Mouse (Mus musculus) CH12.LX (cell line): Measurements from ENCODE around the gene Ablim2. TPM values are rescaled to one million over a fixed set of nuclear protein-coding genes. Genes with fewer than 3 reads are reported as not detected.

Source experiments
- DNase-seq: peaks from one replicate; pipeline ENCODE4 v3.0.0-alpha.2; 2013; ENCODE audit errors: extremely low read depth
- H3K27ac ChIP-seq: 2 replicates; pipeline ENCODE4 v1.5.1; 2012; ENCODE audit warnings: low read depth, mild to moderate bottlenecking, control low read depth, moderate library complexity; ENCODE audit not compliant: insufficient read depth
- H3K27me3 ChIP-seq: replicated peaks from 2 replicates; pipeline ENCODE3; 2012; ENCODE audit warnings: inconsistent platforms
- H3K36me3 ChIP-seq, 2 experiments: replicated peaks in 1 of 2; 2 replicates each; pipeline versions ENCODE3 to v1.6.1; 2012; ENCODE audit warnings: inconsistent platforms in 1 of 2, low read length in 1 of 2, mild to moderate bottlenecking in 1 of 2, mixed read lengths in 1 of 2, moderate library complexity in 1 of 2; ENCODE audit not compliant: control insufficient read depth in 1 of 2, insufficient read depth in 1 of 2
- H3K4me1 ChIP-seq, 2 experiments: 2 replicates each; pipeline ENCODE4 v1.6.1; 2012; ENCODE audit warnings: inconsistent platforms in 1 of 2, moderate library complexity in 1 of 2; ENCODE audit not compliant: insufficient read depth in 2 of 2, control insufficient read depth in 1 of 2
- H3K4me2 ChIP-seq: 2 replicates; pipeline ENCODE4 v1.6.1; 2012; ENCODE audit warnings: low read depth, mild to moderate bottlenecking, control low read depth; ENCODE audit not compliant: poor library complexity, insufficient read depth, severe bottlenecking
- H3K4me3 ChIP-seq, 3 experiments: fragments of 150-350 bp in 1 of 3; sonication (generic) in 1 of 3; replicated peaks in 1 of 3; 2 replicates each; pipeline versions ENCODE3 to v1.5.1; 2011 to 2012; ENCODE audit warnings: low read depth in 2 of 3, low read length in 2 of 3, mild to moderate bottlenecking in 2 of 3, moderate library complexity in 2 of 3, control low read depth in 1 of 3, improper control_type of control experiment in 1 of 3, inconsistent platforms in 1 of 3, mixed read lengths in 1 of 3; ENCODE audit not compliant: poor library complexity in 1 of 3
- H3K79me2 ChIP-seq: replicated peaks from 2 replicates; pipeline ENCODE4 v1.6.1; 2012; ENCODE audit warnings: mild to moderate bottlenecking, moderate library complexity; ENCODE audit not compliant: control insufficient read depth, poor library complexity, insufficient read depth, severe bottlenecking; ENCODE audit errors: extremely low read depth
- H3K9ac ChIP-seq: 2 replicates; pipeline ENCODE4 v1.6.1; 2012; ENCODE audit warnings: low read depth, mild to moderate bottlenecking, control low read depth, moderate library complexity; ENCODE audit not compliant: insufficient read depth
- H3K9me3 ChIP-seq: replicated peaks from 2 replicates; pipeline ENCODE3; 2012; ENCODE audit warnings: low read length, inconsistent platforms, mixed read lengths
- ELF1 ChIP-seq: IDR thresholded peaks from 2 replicates; pipeline ENCODE4 v1.6.1; 2014; ENCODE audit warnings: low read depth, mild to moderate bottlenecking, inconsistent platforms, low read length, improper control_type of control experiment
- ETS1 ChIP-seq: conservative IDR thresholded peaks from 2 replicates; pipeline ENCODE4 v1.6.1; 2012; ENCODE audit warnings: low read depth, mild to moderate bottlenecking, inconsistent platforms, low read length, improper control_type of control experiment, moderate library complexity
- GABPA ChIP-seq: IDR thresholded peaks from 2 replicates; pipeline ENCODE4 v1.6.1; 2012; ENCODE audit warnings: low read depth, low read length, improper control_type of control experiment, inconsistent platforms; ENCODE audit not compliant: insufficient replicate concordance
- IRF4 ChIP-seq: IDR thresholded peaks from 2 replicates; pipeline ENCODE4 v1.6.1; 2014; ENCODE audit warnings: low read depth, mild to moderate bottlenecking, inconsistent platforms, low read length, improper control_type of control experiment
- JUN ChIP-seq: IDR thresholded peaks from 2 replicates; pipeline ENCODE4 v1.6.1; 2011; ENCODE audit warnings: low read depth, mild to moderate bottlenecking, low read length, improper control_type of control experiment, moderate library complexity; ENCODE audit not compliant: insufficient read depth
- JUND ChIP-seq: conservative IDR thresholded peaks from 2 replicates; pipeline ENCODE4 v1.6.1; 2011; ENCODE audit warnings: low read depth, low read length, improper control_type of control experiment
- KAT2A ChIP-seq: IDR thresholded peaks from 2 replicates; pipeline ENCODE4 v1.6.1; 2012; ENCODE audit warnings: low read length, improper control_type of control experiment, inconsistent platforms; ENCODE audit not compliant: insufficient replicate concordance
- MEF2A ChIP-seq: IDR thresholded peaks from 2 replicates; pipeline ENCODE4 v1.6.1; 2014; ENCODE audit warnings: low read depth, mild to moderate bottlenecking, inconsistent platforms, low read length, improper control_type of control experiment, borderline replicate concordance
- MXI1 ChIP-seq: IDR thresholded peaks from 2 replicates; pipeline ENCODE4 v1.6.1; 2011; ENCODE audit warnings: mild to moderate bottlenecking, low read depth, low read length, improper control_type of control experiment
- NELFE ChIP-seq: IDR thresholded peaks from 2 replicates; pipeline ENCODE4 v1.6.1; 2011; ENCODE audit warnings: low read depth, low read length, improper control_type of control experiment
- NRF1 ChIP-seq: IDR thresholded peaks from 2 replicates; pipeline ENCODE4 v1.6.1; 2014; ENCODE audit warnings: low read depth, mild to moderate bottlenecking, inconsistent platforms, low read length, improper control_type of control experiment, moderate library complexity
- PAX5 ChIP-seq: IDR thresholded peaks from 2 replicates; pipeline ENCODE4 v1.6.1; 2012; ENCODE audit warnings: low read length, inconsistent platforms, mixed read lengths
- POLR2A ChIP-seq: IDR thresholded peaks from 2 replicates; pipeline ENCODE4 v1.6.1; 2011; ENCODE audit warnings: low read depth, mild to moderate bottlenecking, improper control_type of control experiment, low read length
- RAD21 ChIP-seq: IDR thresholded peaks from 2 replicates; pipeline ENCODE4 v1.6.1; 2011; ENCODE audit warnings: low read depth, mild to moderate bottlenecking, low read length, improper control_type of control experiment, moderate library complexity
- RCOR1 ChIP-seq: conservative IDR thresholded peaks from 2 replicates; pipeline ENCODE4 v1.6.1; 2012; ENCODE audit warnings: low read depth, mild to moderate bottlenecking, inconsistent platforms, low read length, improper control_type of control experiment
- SMC3 ChIP-seq: IDR thresholded peaks from 2 replicates; pipeline ENCODE4 v1.6.1; 2011; ENCODE audit warnings: low read depth, low read length, improper control_type of control experiment
- UBTF ChIP-seq: IDR thresholded peaks from 2 replicates; pipeline ENCODE4 v1.6.1; 2012; ENCODE audit warnings: low read depth, mild to moderate bottlenecking, inconsistent platforms, low read length, improper control_type of control experiment, moderate library complexity
- USF2 ChIP-seq: conservative IDR thresholded peaks from 2 replicates; pipeline ENCODE4 v1.6.1; 2011; ENCODE audit warnings: low read depth, low read length, improper control_type of control experiment
- ZC3H11A ChIP-seq: IDR thresholded peaks from 2 replicates; pipeline ENCODE4 v1.6.1; 2012; ENCODE audit warnings: low read depth, mild to moderate bottlenecking, inconsistent platforms, low read length, improper control_type of control experiment
- ZKSCAN1 ChIP-seq: IDR thresholded peaks from 2 replicates; pipeline ENCODE4 v1.6.1; 2012; ENCODE audit warnings: low read depth, inconsistent platforms, low read length, improper control_type of control experiment, borderline replicate concordance
- ZMIZ1 ChIP-seq: IDR thresholded peaks from 2 replicates; pipeline ENCODE4 v1.6.1; 2012; ENCODE audit warnings: low read depth, mild to moderate bottlenecking, inconsistent platforms, low read length, improper control_type of control experiment
- dilution Hi-C: fragments of 300-500 bp; cut with MboI; formaldehyde crosslinking; loops from 2 replicates; pipeline ENCODE4 v1.14.3; 2020; ENCODE audit warnings: low sequenced_read_pairs; ENCODE audit not compliant: extremely low pct_unique_long_range_greater_than_20kb, extremely low pct_ligation_motif_present
- in situ Hi-C: fragments of 300-500 bp; cut with MboI; formaldehyde crosslinking; loops from 3 replicates; pipeline ENCODE4 v1.14.3; 2019; ENCODE audit warnings: low sequenced_read_pairs, low pct_ligation_motif_present, low pct_unique_long_range_greater_than_20kb, mixed read lengths
- polyA plus RNA-seq: library from polyadenylated mRNA; unstranded; fragments of >175 nt; gene quantifications from 2 replicates; pipeline ENCODE4 v1.2.1, GENCODE M21; 2012; ENCODE audit warnings: low read depth; ENCODE audit not compliant: insufficient read length
- total RNA-seq, 2 experiments: library from RNA; depleted of rRNA; stranded (reverse); fragments of 300-350 nt in 1 of 2; fragments of >200 nt in 1 of 2; gene quantifications; 2 replicates each; pipeline ENCODE4 v1.2.3; 2012 to 2014

The Ablim2 gene
- total and polyA plus RNA-seq, 3 experiments, result 4.4 to 12.2 (median 11.0) TPM

DNA sequence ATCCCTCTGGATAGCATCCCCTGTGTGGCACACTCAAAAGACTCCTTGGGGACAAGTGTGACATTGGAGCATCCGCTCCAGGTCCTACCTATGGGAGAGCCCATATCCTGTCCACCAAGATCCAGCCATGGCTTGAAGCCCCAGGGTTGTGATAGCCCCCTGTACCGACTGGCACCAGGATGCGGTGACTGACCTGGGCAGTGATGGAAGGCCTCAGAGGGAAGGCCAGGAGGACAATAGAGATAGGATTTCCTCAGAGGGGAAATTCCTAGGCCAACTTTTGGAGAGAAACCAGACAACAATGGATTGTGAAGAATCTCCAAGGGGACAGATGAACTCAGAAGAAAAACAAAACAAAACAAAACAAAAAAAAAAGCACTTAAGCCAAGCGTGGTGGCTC lies 26.7 kb upstream of the Ablim2 start:
- peaks cover 21 to 44% of the 10 kb centered on the region in 2 experiments for H3K4me1 ChIP-seq
- DNase-seq, result no peak
- no peaks in the 10 kb centered on the region for H3K36me3 ChIP-seq
- no peak overlapping the region for H3K4me3 ChIP-seq
- dilution Hi-C loops, result no loop called here
- no peak overlapping the region for H3K9ac ChIP-seq
- no peak overlapping the region for H3K4me2 ChIP-seq
- TF ChIP-seq KAT2A (no peak), ELF1 (no peak), ZMIZ1 (no peak), SMC3 (no peak), GABPA (no peak), RAD21 (no peak), ETS1 (no peak), MEF2A (no peak), JUND (no peak), POLR2A (no peak), NELFE (no peak), UBTF (no peak), USF2 (no peak), PAX5 (no peak), ZKSCAN1 (no peak), IRF4 (no peak), NRF1 (no peak), MXI1 (no peak), ZC3H11A (no peak)
- H3K27ac ChIP-seq, result no peak overlapping the region
- H3K79me2 ChIP-seq, result no peaks in the 10 kb centered on the region
- H3K9me3 ChIP-seq, result no peaks in the 10 kb centered on the region
- peaks cover 2% of the 10 kb centered on the region for H3K27me3 ChIP-seq
- in situ Hi-C loops, result loop anchor here (10.0 kb wide), 1 partner anchor 134 kb away; no protein-coding TSS in a partner anchor

DNA sequence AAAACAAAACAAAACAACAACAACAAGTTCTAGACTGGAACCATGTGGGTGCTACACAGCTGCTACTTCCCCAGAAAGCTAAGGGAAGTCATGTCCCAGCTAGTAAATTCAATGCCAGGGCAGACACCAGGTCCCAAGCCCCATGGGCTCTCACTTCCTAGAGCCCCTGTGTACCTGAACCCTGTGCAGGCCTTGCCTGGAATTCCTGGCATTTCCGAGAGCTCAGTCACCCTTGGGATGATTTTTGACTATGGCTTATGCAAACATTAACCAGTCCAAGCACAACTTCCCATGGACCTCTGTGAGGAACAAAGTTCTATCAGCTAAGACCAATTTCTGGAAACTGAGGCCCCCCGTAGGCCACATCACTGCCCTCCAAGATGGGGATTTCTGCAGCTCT lies 24.2 kb upstream of the Ablim2 start:
- TF ChIP-seq RCOR1 (no peak), USF2 (no peak), JUN (no peak), KAT2A (no peak), NRF1 (no peak), UBTF (no peak), MXI1 (no peak)
- TF ChIP-seq, all 38 proteins: peak for 0
- Histone ChIP-seq H3K4me3 (no peak overlapping the region), H3K9ac (no peak overlapping the region), H3K79me2 (no peaks in the 10 kb centered on the region), H3K4me1 (peaks cover 27 to 37% of the 10 kb centered on the region in 2 experiments), H3K36me3 (no peaks in the 10 kb centered on the region), H3K27me3 (peaks cover 2% of the 10 kb centered on the region), H3K4me2 (no peak overlapping the region), H3K9me3 (no peaks in the 10 kb centered on the region), H3K27ac (no peak overlapping the region)
- in situ Hi-C loops (loop anchor here (10.0 kb wide), 1 partner anchor 131 kb away; no protein-coding TSS in a partner anchor), dilution Hi-C loops (no loop called here)
- no peak for DNase-seq
